Comparison of ENCODE assay signal across 7 mouse cellular contexts in genomic region chr10:81356352-81356990, GRCm38 (mm10). TPM values are rescaled to one million over a fixed set of nuclear protein-coding genes. Genes with fewer than 3 reads are reported as not detected.
DNase-seq lines count a peak whose midpoint lies in the region; ATAC-seq and TF ChIP-seq lines count a peak whose summit lies in the region.

No protein-coding gene starts in this region.

- peak overlapping the region; percentile 38; the same call in 1 of the 2 replicates for H3K4me3 ChIP-seq in ES-Bruce4 (ENCODE audit: low read depth, low read length)
- H3K4me3 ChIP-seq in hindbrain, embryonic 10.5 days = peak overlapping the region; percentile 69
- peak overlapping the region; percentile 69 for H3K4me3 ChIP-seq in liver, postnatal 0 days (ENCODE audit: low read depth, low read length)
- peak overlapping the region; percentile 80 for H3K4me3 ChIP-seq in stomach, embryonic 16.5 days (replicated peaks; ENCODE audit: low read length)

- no peaks in the 10 kb centered on the region for H3K9me3 ChIP-seq in ES-Bruce4 (replicated peaks; ENCODE audit: control insufficient read depth, insufficient read depth, low read length, poor library complexity, severe bottlenecking)
- no peaks in the 10 kb centered on the region for H3K9me3 ChIP-seq in hindbrain, embryonic 10.5 days
- no peaks in the 10 kb centered on the region for H3K9me3 ChIP-seq in liver, postnatal 0 days (ENCODE audit: low read length)
- no peaks in the 10 kb centered on the region for H3K9me3 ChIP-seq in stomach, embryonic 16.5 days (replicated peaks; ENCODE audit: control insufficient read depth, low read length)

- TF ChIP-seq POLR2A in ES-Bruce4 (IDR thresholded peaks at IDR 0.05; ENCODE audit: insufficient read depth, low read length) = no peak

- no peak for TF ChIP-seq EP300 in ES-Bruce4 (IDR thresholded peaks at IDR 0.05; ENCODE audit: insufficient read depth, low read depth, low read length)
- TF ChIP-seq EP300 in liver, postnatal 0 days (IDR thresholded peaks at IDR 0.05; ENCODE audit: low read depth) = no peak

- peak overlapping the region; percentile 81 for H3K4me2 ChIP-seq in liver, postnatal 0 days (ENCODE audit: low read depth, low read length)
- peak overlapping the region; percentile 99 for H3K4me2 ChIP-seq in stomach, embryonic 16.5 days (ENCODE audit: low read depth, low read length)

- peak overlapping the region; percentile 81 for H3K27ac ChIP-seq in ES-Bruce4 (ENCODE audit: insufficient read depth, low read length)
- peak overlapping the region; percentile 46; the same call in 1 of the 2 replicates for H3K27ac ChIP-seq in hindbrain, embryonic 10.5 days
- H3K27ac ChIP-seq in liver, postnatal 0 days (ENCODE audit: low read depth) = peak overlapping the region; percentile 80
- peak overlapping the region; percentile 27; the same call in 1 of the 2 replicates for H3K27ac ChIP-seq in stomach, embryonic 16.5 days (ENCODE audit: low read length)

- peak overlapping the region; percentile 51 for H3K9ac ChIP-seq in ES-Bruce4 (ENCODE audit: low read depth, poor library complexity, severe bottlenecking)
- peak overlapping the region; percentile 79 for H3K9ac ChIP-seq in liver, postnatal 0 days (replicated peaks)
- peak overlapping the region; percentile 65 for H3K9ac ChIP-seq in stomach, embryonic 16.5 days (ENCODE audit: low read length)

- H3K27me3 ChIP-seq in ES-Bruce4 (ENCODE audit: control insufficient read depth, insufficient read depth, low read length, poor library complexity, severe bottlenecking) = no peaks in the 10 kb centered on the region
- peaks cover 41% of the 10 kb centered on the region for H3K27me3 ChIP-seq in hindbrain, embryonic 10.5 days (ENCODE audit: insufficient read depth, poor library complexity, severe bottlenecking)
- no peaks in the 10 kb centered on the region for H3K27me3 ChIP-seq in liver, postnatal 0 days (ENCODE audit: insufficient read depth, low read length)
- no peaks in the 10 kb centered on the region for H3K27me3 ChIP-seq in stomach, embryonic 16.5 days (ENCODE audit: control insufficient read depth, insufficient read depth, low read length)

- no peaks in the 10 kb centered on the region for H3K36me3 ChIP-seq in ES-Bruce4 (ENCODE audit: control insufficient read depth, insufficient read depth, low read length, poor library complexity, severe bottlenecking)
- H3K36me3 ChIP-seq in hindbrain, embryonic 10.5 days = peaks cover 12% of the 10 kb centered on the region; the same call in 1 of the 2 replicates
- H3K36me3 ChIP-seq in liver, postnatal 0 days (replicated peaks; ENCODE audit: insufficient read depth, low read length) = peaks cover 12% of the 10 kb centered on the region
- 0 out of 2 replicates have a peak, but pooled peaks cover 2% of the 10 kb centered on the region for H3K36me3 ChIP-seq in stomach, embryonic 16.5 days (ENCODE audit: control insufficient read depth, insufficient read depth, low read length)

- peaks cover 6% of the 10 kb centered on the region for H3K4me1 ChIP-seq in ES-Bruce4 (ENCODE audit: control insufficient read depth, insufficient read depth, low read length)
- H3K4me1 ChIP-seq in hindbrain, embryonic 10.5 days (replicated peaks) = peaks cover 63% of the 10 kb centered on the region
- peaks cover 48% of the 10 kb centered on the region for H3K4me1 ChIP-seq in liver, postnatal 0 days (ENCODE audit: insufficient read depth)
- peaks cover 27% of the 10 kb centered on the region for H3K4me1 ChIP-seq in stomach, embryonic 16.5 days (ENCODE audit: control insufficient read depth, insufficient read depth, low read length)

- 60% methylated on average over 12 of the region's 12 CpGs for WGBS in hindbrain, embryonic 10.5 days
- 22% methylated on average over 12 of the region's 12 CpGs for WGBS in liver, postnatal 0 days (ENCODE audit: insufficient replicate concordance)
- 49% methylated on average over 12 of the region's 12 CpGs for WGBS in stomach, embryonic 16.5 days

- no peak for ATAC-seq in liver, postnatal 0 days
- ATAC-seq in stomach, embryonic 16.5 days (ENCODE audit: insufficient read depth, low FRiP score) = no peak

- TF ChIP-seq CTCF in ES-Bruce4 (IDR thresholded peaks at IDR 0.05; ENCODE audit: low read depth, low read length) = no peak
- no peak for TF ChIP-seq CTCF in liver, postnatal 0 days (IDR thresholded peaks at IDR 0.05; ENCODE audit: low read depth)

- DNase-seq in B cell, adult 2 months = peak; percentile 73 to 79
- no peak for DNase-seq in hindbrain, embryonic 10.5 days (ENCODE audit: low spot score)
- DNase-seq in liver, postnatal 0 days = peak; percentile 42
- no peak for DNase-seq in thymus, postnatal 25 days
- DNase-seq in frontal cortex, postnatal 36 days (ENCODE audit: low spot score in 2 of 2) = no peak

RNA-seq across cellular contexts. Expression of gene Mfsd12, which starts 0.8 kb away (rescaled TPM):
- polyA plus RNA-seq in ES-Bruce4 (2011; ENCODE audit: insufficient read depth, insufficient read length, low read depth, missing spikeins) = 13.7 and 15.3 TPM in 2 replicates
- polyA plus RNA-seq in hindbrain, embryonic 10.5 days (2016; fragmentation: Nextera tagmentation; extraction: Ambion mirVana) = 9.2 and 12.9 TPM in 2 replicates
- 6.8 and 7.9 TPM in 2 replicates for polyA plus RNA-seq in liver, postnatal 0 days (2015; fragmentation: Nextera tagmentation; extraction: Ambion mirVana)
- polyA plus RNA-seq in stomach, embryonic 16.5 days (2015; fragmentation: Nextera tagmentation; extraction: Ambion mirVana) = 7.3 and 8.6 TPM in 2 replicates

RNA-seq across cellular contexts. Expression of gene Hmg20b, which starts 6.2 kb away (rescaled TPM):
- polyA plus RNA-seq in ES-Bruce4 (2011; ENCODE audit: insufficient read depth, insufficient read length, low read depth, missing spikeins) = 51.8 and 57.3 TPM in 2 replicates
- 111 and 128 TPM in 2 replicates for polyA plus RNA-seq in hindbrain, embryonic 10.5 days (2016; fragmentation: Nextera tagmentation; extraction: Ambion mirVana)
- polyA plus RNA-seq in liver, postnatal 0 days (2015; fragmentation: Nextera tagmentation; extraction: Ambion mirVana) = 26.4 and 27.1 TPM in 2 replicates
- polyA plus RNA-seq in stomach, embryonic 16.5 days (2015; fragmentation: Nextera tagmentation; extraction: Ambion mirVana) = 67.7 and 70.2 TPM in 2 replicates

RNA-seq across cellular contexts. Expression of gene 4930404N11Rik, which starts 9.1 kb away (rescaled TPM):
- polyA plus RNA-seq in ES-Bruce4 (2011; ENCODE audit: insufficient read depth, insufficient read length, low read depth, missing spikeins) = not detected in 2 replicates
- 0.61 and 0.62 TPM in 2 replicates for polyA plus RNA-seq in hindbrain, embryonic 10.5 days (2016; fragmentation: Nextera tagmentation; extraction: Ambion mirVana)
- 0.71 and 0.94 TPM in 2 replicates for polyA plus RNA-seq in liver, postnatal 0 days (2015; fragmentation: Nextera tagmentation; extraction: Ambion mirVana)
- 2.9 and 3.0 TPM in 2 replicates for polyA plus RNA-seq in stomach, embryonic 16.5 days (2015; fragmentation: Nextera tagmentation; extraction: Ambion mirVana)

RNA-seq across cellular contexts. Expression of gene Gipc3, which starts 13.4 kb away (rescaled TPM):
- 1.0 and 1.2 TPM in 2 replicates for polyA plus RNA-seq in ES-Bruce4 (2011; ENCODE audit: insufficient read depth, insufficient read length, low read depth, missing spikeins)
- polyA plus RNA-seq in hindbrain, embryonic 10.5 days (2016; fragmentation: Nextera tagmentation; extraction: Ambion mirVana) = not detected in 2 replicates
- polyA plus RNA-seq in liver, postnatal 0 days (2015; fragmentation: Nextera tagmentation; extraction: Ambion mirVana) = 0.02 and 0.08 TPM in 2 replicates
- polyA plus RNA-seq in stomach, embryonic 16.5 days (2015; fragmentation: Nextera tagmentation; extraction: Ambion mirVana) = 0.05 TPM in 1 of 2 replicates, not detected in the other

RNA-seq across cellular contexts. Expression of gene Fzr1, which starts 21.8 kb away (rescaled TPM):
- 47.8 and 51.4 TPM in 2 replicates for polyA plus RNA-seq in ES-Bruce4 (2011; ENCODE audit: insufficient read depth, insufficient read length, low read depth, missing spikeins)
- 138 and 143 TPM in 2 replicates for polyA plus RNA-seq in hindbrain, embryonic 10.5 days (2016; fragmentation: Nextera tagmentation; extraction: Ambion mirVana)
- 69.7 and 74.6 TPM in 2 replicates for polyA plus RNA-seq in liver, postnatal 0 days (2015; fragmentation: Nextera tagmentation; extraction: Ambion mirVana)
- polyA plus RNA-seq in stomach, embryonic 16.5 days (2015; fragmentation: Nextera tagmentation; extraction: Ambion mirVana) = 69.2 and 79.0 TPM in 2 replicates

Comparison
In these comparisons a context has a peak if more than half of its experiments do, and no peak if none do; other contexts are left out.
1. DNase-seq: peak in B cell, adult 2 months (2 of 2) and liver, postnatal 0 days (single experiment); none in hindbrain, embryonic 10.5 days (single experiment), thymus, postnatal 25 days (single experiment) and frontal cortex, postnatal 36 days (0 of 2).
2. H3K27ac ChIP-seq: peak in every context shown above with its lines; median percentile 81 in ES-Bruce4; 80 in liver, postnatal 0 days; 46 in hindbrain, embryonic 10.5 days; 27 in stomach, embryonic 16.5 days.
3. Peak in every context shown above with its lines, with median percentiles within 50 percentile points of each other: H3K4me3 ChIP-seq and H3K9ac ChIP-seq.